Mouse (Mus musculus): Measurements from ENCODE around the gene Ldhb.
"Not testable (repeated sequence)": the region's sequence is repeated elsewhere in the genome, so short reads cannot be mapped to it uniquely, and the experiment has no call there.

Ldhb gene

GRCm38 (mm10) chr6:142512902-142513301 is 5.1 kb upstream of the Ldhb start:
- no peak for DNase-seq (ENCODE audit: extremely low spot score)

GRCm38 (mm10) chr6:142511516-142512135 is 3.9 kb upstream of the Ldhb start:
- no peak for DNase-seq (ENCODE audit: extremely low spot score)

- DNase-seq (ENCODE audit: extremely low spot score), result no peak
These were observed 906 bp upstream of the Ldhb start for GRCm38 (mm10) chr6:142508663-142509062.

GRCm38 (mm10) chr6:142507033-142507784 is 548 bp downstream of the Ldhb start:
- no peak for DNase-seq (ENCODE audit: extremely low spot score)

- DNase-seq (ENCODE audit: extremely low spot score), result no peak
These were observed 1.3 kb downstream of the Ldhb start for GRCm38 (mm10) chr6:142506338-142507032.

- no peak for DNase-seq (ENCODE audit: extremely low spot score)
These were observed 4.2 kb downstream of the Ldhb start for GRCm38 (mm10) chr6:142503601-142504000.

- no peak for DNase-seq (ENCODE audit: extremely low spot score)
These were observed 5.1 kb downstream of the Ldhb start for GRCm38 (mm10) chr6:142502519-142503125.

- not testable (repeated sequence) for DNase-seq (ENCODE audit: extremely low spot score)
These were observed 17.6 kb downstream of the Ldhb start for GRCm38 (mm10) chr6:142490114-142490513.

- DNase-seq (ENCODE audit: extremely low spot score), result no peak
These were observed 20.1 kb downstream of the Ldhb start for GRCm38 (mm10) chr6:142487638-142488037.

- DNase-seq (ENCODE audit: extremely low spot score), result no peak
These were observed 22.2 kb downstream of the Ldhb start for GRCm38 (mm10) chr6:142485478-142486123.

- no peak for DNase-seq (ENCODE audit: extremely low spot score)
These were observed 30.5 kb downstream of the Ldhb start for GRCm38 (mm10) chr6:142477239-142477638.

- no peak for DNase-seq (ENCODE audit: extremely low spot score)
These were observed 35.0 kb downstream of the Ldhb start, which contains the start of gene Gys2 for GRCm38 (mm10) chr6:142472801-142473203. Gene Gys2 (minus strand): TSS chr6:142473109.

GRCm38 (mm10) chr6:142471141-142471540 is 36.6 kb downstream of the Ldhb start:
- DNase-seq (ENCODE audit: extremely low spot score), result no peak

- DNase-seq (ENCODE audit: extremely low spot score), result no peak
These were observed 38.2 kb downstream of the Ldhb start for GRCm38 (mm10) chr6:142469602-142470001.

- no peak for DNase-seq (ENCODE audit: extremely low spot score)
These were observed 45.6 kb downstream of the Ldhb start for GRCm38 (mm10) chr6:142462194-142462593.

GRCm38 (mm10) chr6:142459017-142459678 is 48.6 kb downstream of the Ldhb start:
- no peak for DNase-seq (ENCODE audit: extremely low spot score)

GRCm38 (mm10) chr6:142458010-142458409 is 49.7 kb downstream of the Ldhb start:
- DNase-seq (ENCODE audit: extremely low spot score), result no peak

GRCm38 (mm10) chr6:142455314-142455996 is 52.3 kb downstream of the Ldhb start:
- DNase-seq (ENCODE audit: extremely low spot score), result no peak

GRCm38 (mm10) chr6:142453311-142453710 is 54.4 kb downstream of the Ldhb start:
- DNase-seq (ENCODE audit: extremely low spot score), result no peak

GRCm38 (mm10) chr6:142451381-142451780 is 56.4 kb downstream of the Ldhb start:
- DNase-seq (ENCODE audit: extremely low spot score), result no peak

All from embryo, embryonic 9.5 days (tissue).